Mouse (Mus musculus): ENCODE results near the gene Spata2. TPM values are rescaled to one million over a fixed set of nuclear protein-coding genes. Genes with fewer than 3 reads are reported as not detected.

The Spata2 gene
- 11.6 TPM for polyA plus RNA-seq (2015; fragmentation: Illumina TruSeq; extraction: RNeasy Lipid Tissue Mini Kit (QIAGEN cat#74804); ENCODE audit: insufficient read depth, low replicate concordance)

GRCm38 (mm10) chr2:167492713-167493636, at the start of gene Spata2:
Gene Spata2, minus strand, starts transcription at chr2:167492887.

GRCm38 (mm10) chr2:167537476-167538297, 45.0 kb upstream of the Spata2 start, which contains the start of gene Snai1:
Gene Snai1, plus strand, starts transcription at chr2:167538195.

GRCm38 (mm10) chr2:167491757-167492708, 654 bp downstream of the Spata2 start, which contains the start of gene Rnf114:
Gene Rnf114, plus strand, starts transcription at chr2:167492645.

Other genes starting within 250 kb of the Spata2 start
- 24.2 TPM for gene B4galt5, start 143.7 kb downstream of the Spata2 start, polyA plus RNA-seq (2015; fragmentation: Illumina TruSeq; extraction: RNeasy Lipid Tissue Mini Kit (QIAGEN cat#74804); ENCODE audit: insufficient read depth, low replicate concordance)
- gene Slc9a8, start 71.2 kb downstream of the Spata2 start, polyA plus RNA-seq (2015; fragmentation: Illumina TruSeq; extraction: RNeasy Lipid Tissue Mini Kit (QIAGEN cat#74804); ENCODE audit: insufficient read depth, low replicate concordance): 50.8 TPM
- gene Rnf114, start 242 bp downstream of the Spata2 start, polyA plus RNA-seq (2015; fragmentation: Illumina TruSeq; extraction: RNeasy Lipid Tissue Mini Kit (QIAGEN cat#74804); ENCODE audit: insufficient read depth, low replicate concordance): 124 TPM
- gene Snai1, start 45.3 kb upstream of the Spata2 start, polyA plus RNA-seq (2015; fragmentation: Illumina TruSeq; extraction: RNeasy Lipid Tissue Mini Kit (QIAGEN cat#74804); ENCODE audit: insufficient read depth, low replicate concordance): 0.90 TPM
- gene Ube2v1, start 139.2 kb upstream of the Spata2 start, polyA plus RNA-seq (2015; fragmentation: Illumina TruSeq; extraction: RNeasy Lipid Tissue Mini Kit (QIAGEN cat#74804); ENCODE audit: insufficient read depth, low replicate concordance): 132 TPM
- gene Gm20431, start 168.6 kb upstream of the Spata2 start, polyA plus RNA-seq (2015; fragmentation: Illumina TruSeq; extraction: RNeasy Lipid Tissue Mini Kit (QIAGEN cat#74804); ENCODE audit: insufficient read depth, low replicate concordance): 0.18 TPM
- gene Cebpb, start 196.0 kb upstream of the Spata2 start, polyA plus RNA-seq (2015; fragmentation: Illumina TruSeq; extraction: RNeasy Lipid Tissue Mini Kit (QIAGEN cat#74804); ENCODE audit: insufficient read depth, low replicate concordance): 4.4 TPM
- 26.6 TPM for gene Tmem189, start 196.9 kb upstream of the Spata2 start, polyA plus RNA-seq (2015; fragmentation: Illumina TruSeq; extraction: RNeasy Lipid Tissue Mini Kit (QIAGEN cat#74804); ENCODE audit: insufficient read depth, low replicate concordance)